Mouse (Mus musculus): ENCODE measurements around the gene Itgb5.

Gene Itgb5

GRCm38 (mm10) chr16:33939636-33940035, 110.2 kb downstream of the Itgb5 start:
- no peak for DNase-seq (ENCODE audit: low spot score in 2 of 2)

GRCm38 (mm10) chr16:33940095-33940494, 110.6 kb downstream of the Itgb5 start:
- DNase-seq (ENCODE audit: low spot score in 2 of 2) = no peak

GRCm38 (mm10) chr16:33941271-33941781, 111.9 kb downstream of the Itgb5 start:
- DNase-seq (ENCODE audit: low spot score in 2 of 2) = peak in 1 of 2 experiments; percentile 36

- no peak for DNase-seq (ENCODE audit: low spot score in 2 of 2)
Observed at GRCm38 (mm10) chr16:33942341-33942740, 112.9 kb downstream of the Itgb5 start.

GRCm38 (mm10) chr16:33943388-33943787, 113.9 kb downstream of the Itgb5 start:
- DNase-seq (ENCODE audit: low spot score in 2 of 2) = no peak

GRCm38 (mm10) chr16:33944126-33944525, 114.7 kb downstream of the Itgb5 start:
- DNase-seq (ENCODE audit: low spot score in 2 of 2) = no peak

- no peak for DNase-seq (ENCODE audit: low spot score in 2 of 2)
Observed at GRCm38 (mm10) chr16:33944772-33945171, 115.3 kb downstream of the Itgb5 start.

- DNase-seq (ENCODE audit: low spot score in 2 of 2) = no peak
Observed at GRCm38 (mm10) chr16:33946021-33946420, 116.6 kb downstream of the Itgb5 start.

GRCm38 (mm10) chr16:33947664-33948571, 118.5 kb downstream of the Itgb5 start:
- no peak for DNase-seq (ENCODE audit: low spot score in 2 of 2)

GRCm38 (mm10) chr16:33950386-33950785, 120.9 kb downstream of the Itgb5 start:
- DNase-seq (ENCODE audit: low spot score in 2 of 2) = no peak

GRCm38 (mm10) chr16:33950830-33951229, 121.4 kb downstream of the Itgb5 start:
- DNase-seq (ENCODE audit: low spot score in 2 of 2) = peak; percentile 61 to 72

- DNase-seq (ENCODE audit: low spot score in 2 of 2) = no peak
Observed at GRCm38 (mm10) chr16:33953008-33953407, 123.5 kb downstream of the Itgb5 start.

GRCm38 (mm10) chr16:33954793-33955192, 125.3 kb downstream of the Itgb5 start:
- no peak for DNase-seq (ENCODE audit: low spot score in 2 of 2)

- DNase-seq (ENCODE audit: low spot score in 2 of 2) = no peak
Observed at GRCm38 (mm10) chr16:33963509-33963908, 134.0 kb downstream of the Itgb5 start.

- no peak for DNase-seq (ENCODE audit: low spot score in 2 of 2)
Observed at GRCm38 (mm10) chr16:33965878-33966537, 136.5 kb downstream of the Itgb5 start.

- DNase-seq (ENCODE audit: low spot score in 2 of 2) = peak; percentile 69 to 78
Observed at GRCm38 (mm10) chr16:33966538-33967282, 137.2 kb downstream of the Itgb5 start, which contains the start of gene Umps. TSS of gene Umps (minus strand) at chr16:33967038.

- DNase-seq (ENCODE audit: low spot score in 2 of 2) = no peak
Observed at GRCm38 (mm10) chr16:33967283-33967640, 137.8 kb downstream of the Itgb5 start.

- DNase-seq (ENCODE audit: low spot score in 2 of 2) = no peak
Observed at GRCm38 (mm10) chr16:33979855-33980254, 150.4 kb downstream of the Itgb5 start.

- DNase-seq (ENCODE audit: low spot score in 2 of 2) = no peak
Observed at GRCm38 (mm10) chr16:33983712-33984111, 154.2 kb downstream of the Itgb5 start.

- DNase-seq (ENCODE audit: low spot score in 2 of 2) = no peak
Observed at GRCm38 (mm10) chr16:33985372-33985771, 155.9 kb downstream of the Itgb5 start.

GRCm38 (mm10) chr16:33986993-33987392, 157.5 kb downstream of the Itgb5 start:
- DNase-seq (ENCODE audit: low spot score in 2 of 2) = no peak
